Mouse (Mus musculus): ENCODE measurements around the gene 1700017N19Rik.

1700017N19Rik gene

GRCm38 (mm10) chr10:100661970-100662590, 71.8 kb downstream of the 1700017N19Rik start:
- no peak for DNase-seq (ENCODE audit: low spot score)
